Mouse (Mus musculus) lung, embryonic 14.5 days (tissue): ENCODE data around the gene Tradd. TPM values are rescaled to one million over a fixed set of nuclear protein-coding genes. Genes with fewer than 3 reads are reported as not detected.

Experiments used
- ATAC-seq: fragments of 200-750 bp; cut with Nextera tagmentation; 2 replicates; pipeline ENCODE4 v1.8.0; 2017; ENCODE audit warnings: mild to moderate bottlenecking, moderate TSS enrichment, moderate library complexity; ENCODE audit not compliant: insufficient read depth
- DNase-seq: peaks from one replicate; pipeline ENCODE4 v3.0.0-alpha.2; 2015
- H3K27ac ChIP-seq: fragments of 300-500 bp; sonication (generic); 2 replicates; pipeline ENCODE4 v1.5.1; 2014; ENCODE audit warnings: low read depth, mild to moderate bottlenecking, moderate library complexity
- H3K27me3 ChIP-seq: fragments of 300-500 bp; sonication (generic); 2 replicates; pipeline ENCODE4 v1.6.1; 2014; ENCODE audit warnings: low read length, control low read depth; ENCODE audit not compliant: insufficient read depth
- H3K36me3 ChIP-seq: fragments of 300-500 bp; sonication (generic); 2 replicates; pipeline ENCODE4 v1.6.1; 2014; ENCODE audit warnings: control low read depth; ENCODE audit not compliant: insufficient read depth
- H3K4me1 ChIP-seq: fragments of 300-500 bp; sonication (generic); 2 replicates; pipeline ENCODE4 v1.6.1; 2014; ENCODE audit warnings: antibody characterized with exemption, control low read depth; ENCODE audit not compliant: insufficient read depth
- H3K4me2 ChIP-seq: fragments of 300-500 bp; sonication (generic); 2 replicates; pipeline ENCODE4 v1.6.1; 2014; ENCODE audit warnings: mild to moderate bottlenecking
- H3K4me3 ChIP-seq: fragments of 300-500 bp; sonication (generic); 2 replicates; pipeline ENCODE4 v1.5.1; 2014; ENCODE audit warnings: low read depth, low read length
- H3K9ac ChIP-seq: fragments of 300-500 bp; sonication (generic); 2 replicates; pipeline ENCODE4 v1.6.1; 2014
- H3K9me3 ChIP-seq: fragments of 300-500 bp; sonication (generic); 2 replicates; pipeline ENCODE4 v1.6.1; 2016; ENCODE audit warnings: low read depth, low read length, control low read depth
- CTCF ChIP-seq: IDR thresholded peaks from 2 replicates; pipeline ENCODE4 v1.5.1; 2016; ENCODE audit warnings: antibody characterized with exemption, low read depth
- WGBS: fragments of 180-500 bp; shearing (Covaris S2); extraction: QIAGEN DNeasy Blood & Tissue Kit; methylation state at CpG from one replicate; pipeline ENCODE4 v1.1.7; 2014; 5-methylcytosine and 5-hydroxymethylcytosine counted together
- polyA plus RNA-seq: library from polyadenylated mRNA; unstranded; fragments of >200 nt; fragmentation: Nextera tagmentation; extraction: Ambion mirVana; gene quantifications from 2 replicates; pipeline ENCODE4 v1.2.1, GENCODE M21; 2014

Tradd gene
- polyA plus RNA-seq, 1 experiment from 2014 or later: 24.3 TPM

GRCm38 (mm10) chr8:105263244-105263912 lies 1.0 kb downstream of the Tradd start:
- Histone ChIP-seq H3K36me3 (no peaks in the 10 kb centered on the region), H3K4me1 (peaks cover 16% of the 10 kb centered on the region; the same call in 1 of the 2 replicates), H3K4me2 (peak overlapping the region; percentile 73), H3K9me3 (no peaks in the 10 kb centered on the region), H3K9ac (no peak overlapping the region), H3K4me3 (no peak overlapping the region; the same call in 1 of the 2 replicates), H3K27ac (no peak overlapping the region), H3K27me3 (peaks cover 51% of the 10 kb centered on the region)
- no peak for TF ChIP-seq CTCF
- DNase-seq (no peak), ATAC-seq (no peak)
- 42% methylated on average over 16 of the region's 16 CpGs for WGBS

- no peak for ATAC-seq
- Histone ChIP-seq H3K4me2 (no peak overlapping the region), H3K4me1 (peaks cover 16% of the 10 kb centered on the region; the same call in 1 of the 2 replicates), H3K36me3 (no peaks in the 10 kb centered on the region), H3K4me3 (no peak overlapping the region), H3K9ac (no peak overlapping the region), H3K9me3 (no peaks in the 10 kb centered on the region), H3K27ac (no peak overlapping the region), H3K27me3 (peaks cover 38% of the 10 kb centered on the region)
- TF ChIP-seq CTCF: 0 out of 2 replicates have a peak, but pooled peaks have one; percentile 8
- no peak for DNase-seq
- 86% methylated on average over 12 of the region's 12 CpGs for WGBS
Measured at GRCm38 (mm10) chr8:105261326-105261980, 3.0 kb downstream of the Tradd start.

GRCm38 (mm10) chr8:105260371-105261099 lies 3.9 kb downstream of the Tradd start:
- Histone ChIP-seq H3K27me3 (peaks cover 33% of the 10 kb centered on the region), H3K9ac (no peak overlapping the region), H3K36me3 (no peaks in the 10 kb centered on the region), H3K4me2 (no peak overlapping the region), H3K9me3 (no peaks in the 10 kb centered on the region), H3K4me1 (peaks cover 16% of the 10 kb centered on the region; the same call in 1 of the 2 replicates), H3K4me3 (no peak overlapping the region), H3K27ac (no peak overlapping the region)
- ATAC-seq: no peak
- no peak for TF ChIP-seq CTCF
- 67% methylated on average over 7 of the region's 7 CpGs for WGBS
- DNase-seq: no peak

- Histone ChIP-seq H3K4me3 (peak overlapping the region; percentile 37), H3K36me3 (no peaks in the 10 kb centered on the region), H3K4me1 (peaks cover 10% of the 10 kb centered on the region; the same call in 1 of the 2 replicates), H3K27ac (no peak overlapping the region), H3K9me3 (no peaks in the 10 kb centered on the region), H3K9ac (peak overlapping the region; percentile 4; the same call in 1 of the 2 replicates), H3K27me3 (peaks cover 33% of the 10 kb centered on the region), H3K4me2 (peak overlapping the region; percentile 67)
- peak; percentile 88 for DNase-seq
- 3% methylated on average over 30 of the region's 30 CpGs for WGBS
- peak; percentile 93 for TF ChIP-seq CTCF
- ATAC-seq: peak; percentile 20
Measured at GRCm38 (mm10) chr8:105259721-105260320, 4.6 kb downstream of the Tradd start.

- ATAC-seq (peak; percentile 0; the same call in 1 of the 2 replicates), DNase-seq (peak; percentile 71)
- 4% methylated on average over 55 of the region's 55 CpGs for WGBS
- H3K4me2 ChIP-seq: peak overlapping the region; percentile 67
- H3K4me3 ChIP-seq: peak overlapping the region; percentile 37
- H3K27ac ChIP-seq: no peak overlapping the region
- H3K9ac ChIP-seq: peak overlapping the region; percentile 4
- peaks cover 10% of the 10 kb centered on the region; the same call in 1 of the 2 replicates for H3K4me1 ChIP-seq
- peaks cover 33% of the 10 kb centered on the region for H3K27me3 ChIP-seq
- no peaks in the 10 kb centered on the region for H3K36me3 ChIP-seq
- no peaks in the 10 kb centered on the region for H3K9me3 ChIP-seq
- TF ChIP-seq CTCF: peak; percentile 34
Measured at GRCm38 (mm10) chr8:105258911-105259720, 5.3 kb downstream of the Tradd start.
